Mouse (Mus musculus) bone marrow, adult 2 months (tissue): ENCODE results near the gene Prdm12.

ENCODE experiments used
- CTCF ChIP-seq: fragments of 200-500 bp; IDR thresholded peaks from 2 replicates; pipeline ENCODE4 v1.5.1; 2011; ENCODE audit warnings: low read length, control low read depth; ENCODE audit not compliant: control insufficient read depth, insufficient read depth
- POLR2A ChIP-seq: fragments of 200-500 bp; IDR thresholded peaks from 2 replicates; pipeline ENCODE4 v1.6.1; 2011; ENCODE audit warnings: low read depth, mild to moderate bottlenecking, control low read depth, low read length, borderline replicate concordance; ENCODE audit not compliant: control insufficient read depth

- no peak for TF ChIP-seq CTCF
- no peak for TF ChIP-seq POLR2A
Measured at GRCm38 (mm10) chr2:31613781-31614180, 26.1 kb upstream of the Prdm12 start.
